ENCODE assay signal across 8 mouse cellular contexts in the genomic region with DNA sequence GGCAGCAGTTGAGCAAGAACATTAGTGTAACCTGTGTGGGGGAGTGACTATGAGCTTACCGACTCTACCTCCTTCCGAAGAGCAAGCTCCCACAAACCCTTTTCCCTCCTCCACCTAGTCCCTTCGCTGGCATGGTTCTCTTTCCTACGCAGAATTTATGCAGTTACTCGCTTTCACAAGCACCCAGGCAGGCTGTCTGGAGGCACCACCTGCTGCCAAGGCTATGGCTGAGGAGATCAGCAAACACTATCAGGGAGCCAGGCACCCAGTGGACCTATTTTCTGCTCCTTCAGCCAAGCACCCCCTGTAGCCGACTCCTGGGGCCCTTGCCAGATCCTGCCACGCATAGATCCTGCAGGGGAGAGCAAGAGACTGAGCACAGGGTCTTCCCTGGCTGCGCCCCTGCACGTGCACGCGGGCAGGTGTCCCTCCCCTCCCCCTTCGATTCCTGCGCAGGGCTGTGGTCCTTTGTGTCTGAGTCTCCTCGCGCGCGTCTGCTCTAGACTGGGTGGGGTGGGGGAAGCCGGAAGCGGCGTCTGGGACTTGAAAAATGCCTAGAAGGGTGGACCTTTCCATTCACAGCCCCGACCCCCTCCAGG.
A peak's percentile ranks its signal among the peaks of the same experiment; 100 is the strongest.
DNase-seq lines count a peak whose midpoint lies in the region; ATAC-seq and TF ChIP-seq lines count a peak whose summit lies in the region.

No protein-coding gene starts in this region.

- TF ChIP-seq POLR2A in kidney, adult 2 months (IDR thresholded peaks at IDR 0.05; ENCODE audit: low read depth, low read length) = no peak

- peak; percentile 10 for DNase-seq in kidney, adult 2 months
- no peak for DNase-seq in kidney, adult 9 months
- peak; percentile 80 for DNase-seq in hindbrain, embryonic 10.5 days (ENCODE audit: low spot score)
- peak; percentile 49 to 78 for DNase-seq in left cerebral cortex, postnatal 10 days (ENCODE audit: extremely low spot score in 1 of 2, low spot score in 2 of 2)
- peak; percentile 69 for DNase-seq in telencephalon, adult 2 months (ENCODE audit: low read depth, low spot score)
- no peak for DNase-seq in cerebellum, postnatal 36 days

- intact Hi-C loops in left cerebral cortex, postnatal 10 days (cut with DNase I) = no loop called here

- H3K9me3 ChIP-seq in embryonic facial prominence, embryonic 13.5 days = no peaks in the 10 kb centered on the region
- no peaks in the 10 kb centered on the region for H3K9me3 ChIP-seq in hindbrain, embryonic 10.5 days
- no peaks in the 10 kb centered on the region for H3K9me3 ChIP-seq in midbrain, embryonic 13.5 days

- peak overlapping the region; percentile 72 for H3K9ac ChIP-seq in embryonic facial prominence, embryonic 13.5 days
- peak overlapping the region; percentile 82 for H3K9ac ChIP-seq in midbrain, embryonic 13.5 days (replicated peaks)

- H3K4me3 ChIP-seq in kidney, adult 2 months (ENCODE audit: insufficient read depth, low read depth, low read length) = peak overlapping the region; percentile 29; the same call in 1 of the 2 replicates
- H3K4me3 ChIP-seq in embryonic facial prominence, embryonic 13.5 days = peak overlapping the region; percentile 34
- H3K4me3 ChIP-seq in hindbrain, embryonic 10.5 days = peak overlapping the region; percentile 53
- peak overlapping the region; percentile 37 for H3K4me3 ChIP-seq in midbrain, embryonic 13.5 days (replicated peaks)

- H3K36me3 ChIP-seq in kidney, adult 2 months (ENCODE audit: control insufficient read depth, insufficient read depth, low read length) = no peaks in the 10 kb centered on the region
- no peaks in the 10 kb centered on the region for H3K36me3 ChIP-seq in embryonic facial prominence, embryonic 13.5 days
- H3K36me3 ChIP-seq in hindbrain, embryonic 10.5 days = no peaks in the 10 kb centered on the region
- H3K36me3 ChIP-seq in midbrain, embryonic 13.5 days = no peaks in the 10 kb centered on the region

- peak overlapping the region; percentile 64 for H3K4me2 ChIP-seq in embryonic facial prominence, embryonic 13.5 days
- H3K4me2 ChIP-seq in midbrain, embryonic 13.5 days (replicated peaks) = peak overlapping the region; percentile 73

- TF ChIP-seq CTCF in kidney, adult 2 months (conservative IDR thresholded peaks at IDR 0.05; ENCODE audit: insufficient read depth, insufficient read length, low read depth, low read length) = no peak

- peak; percentile 78; the same call in 1 of the 2 replicates for ATAC-seq in embryonic facial prominence, embryonic 13.5 days (ENCODE audit: insufficient number of reproducible peaks, insufficient read depth, low FRiP score, low TSS enrichment, low read depth)
- ATAC-seq in midbrain, embryonic 13.5 days = peak; percentile 95

- 4% methylated on average over 21 of the region's 21 CpGs for WGBS in kidney, adult 2 months
- 1% methylated on average over 21 of the region's 21 CpGs for WGBS in embryonic facial prominence, embryonic 13.5 days
- 2% methylated on average over 21 of the region's 21 CpGs for WGBS in hindbrain, embryonic 10.5 days
- WGBS in midbrain, embryonic 13.5 days = 2% methylated on average over 21 of the region's 21 CpGs

- no peak overlapping the region for H3K27ac ChIP-seq in kidney, adult 2 months (ENCODE audit: insufficient read depth, low read depth, low read length)
- H3K27ac ChIP-seq in embryonic facial prominence, embryonic 13.5 days = peak overlapping the region; percentile 95
- H3K27ac ChIP-seq in hindbrain, embryonic 10.5 days = peak overlapping the region; percentile 97
- H3K27ac ChIP-seq in midbrain, embryonic 13.5 days = peak overlapping the region; percentile 98

- peaks cover 6% of the 10 kb centered on the region; the same call in 1 of the 2 replicates for H3K4me1 ChIP-seq in kidney, adult 2 months (ENCODE audit: control insufficient read depth, insufficient read depth, low read length)
- peaks cover 61% of the 10 kb centered on the region for H3K4me1 ChIP-seq in embryonic facial prominence, embryonic 13.5 days
- peaks cover 51% of the 10 kb centered on the region for H3K4me1 ChIP-seq in hindbrain, embryonic 10.5 days (replicated peaks)
- peaks cover 46% of the 10 kb centered on the region for H3K4me1 ChIP-seq in midbrain, embryonic 13.5 days (replicated peaks)

- no peaks in the 10 kb centered on the region for H3K27me3 ChIP-seq in kidney, adult 2 months (replicated peaks; ENCODE audit: control insufficient read depth, insufficient read depth, low read length)
- H3K27me3 ChIP-seq in embryonic facial prominence, embryonic 13.5 days = no peaks in the 10 kb centered on the region
- H3K27me3 ChIP-seq in hindbrain, embryonic 10.5 days (ENCODE audit: insufficient read depth, poor library complexity, severe bottlenecking) = 0 out of 2 replicates have a peak, but pooled peaks cover 5% of the 10 kb centered on the region
- H3K27me3 ChIP-seq in midbrain, embryonic 13.5 days = no peaks in the 10 kb centered on the region

Comparison
In these comparisons a context has a peak if more than half of its experiments do, and no peak if none do; other contexts are left out.
1. DNase-seq: peak in kidney, adult 2 months (single experiment), hindbrain, embryonic 10.5 days (single experiment), left cerebral cortex, postnatal 10 days (2 of 2) and telencephalon, adult 2 months (single experiment); none in kidney, adult 9 months (single experiment) and cerebellum, postnatal 36 days (0 of 2).
2. Peak in every context shown above with its lines, with median percentiles within 50 percentile points of each other: H3K4me3 ChIP-seq.